Mouse (Mus musculus) testis, adult 2 months (tissue): ENCODE measurements around the gene Timp3.

Experiments
- CTCF ChIP-seq: fragments of 200-500 bp; IDR thresholded peaks from 2 replicates; pipeline ENCODE4 v1.5.1; 2012; ENCODE audit warnings: low read depth, mild to moderate bottlenecking, inconsistent platforms, low read length, moderate library complexity; ENCODE audit not compliant: control insufficient read depth, insufficient read depth, insufficient replicate concordance
- POLR2A ChIP-seq: fragments of 200-500 bp; IDR thresholded peaks from 2 replicates; pipeline ENCODE4 v1.6.1; 2012; ENCODE audit warnings: low read depth, mild to moderate bottlenecking, inconsistent platforms, low read length, moderate library complexity; ENCODE audit not compliant: control insufficient read depth

- TF ChIP-seq POLR2A, result no peak
- no peak for TF ChIP-seq CTCF
Measured at GRCm38 (mm10) chr10:86317633-86318032, 17.5 kb downstream of the Timp3 start.
